Mouse (Mus musculus): ENCODE data around the gene Fmo5. TPM values are rescaled to one million over a fixed set of nuclear protein-coding genes. Genes with fewer than 3 reads are reported as not detected.

The Fmo5 gene
- polyA plus RNA-seq, 1 experiment from 2014 or later = 0.51 TPM

DNA sequence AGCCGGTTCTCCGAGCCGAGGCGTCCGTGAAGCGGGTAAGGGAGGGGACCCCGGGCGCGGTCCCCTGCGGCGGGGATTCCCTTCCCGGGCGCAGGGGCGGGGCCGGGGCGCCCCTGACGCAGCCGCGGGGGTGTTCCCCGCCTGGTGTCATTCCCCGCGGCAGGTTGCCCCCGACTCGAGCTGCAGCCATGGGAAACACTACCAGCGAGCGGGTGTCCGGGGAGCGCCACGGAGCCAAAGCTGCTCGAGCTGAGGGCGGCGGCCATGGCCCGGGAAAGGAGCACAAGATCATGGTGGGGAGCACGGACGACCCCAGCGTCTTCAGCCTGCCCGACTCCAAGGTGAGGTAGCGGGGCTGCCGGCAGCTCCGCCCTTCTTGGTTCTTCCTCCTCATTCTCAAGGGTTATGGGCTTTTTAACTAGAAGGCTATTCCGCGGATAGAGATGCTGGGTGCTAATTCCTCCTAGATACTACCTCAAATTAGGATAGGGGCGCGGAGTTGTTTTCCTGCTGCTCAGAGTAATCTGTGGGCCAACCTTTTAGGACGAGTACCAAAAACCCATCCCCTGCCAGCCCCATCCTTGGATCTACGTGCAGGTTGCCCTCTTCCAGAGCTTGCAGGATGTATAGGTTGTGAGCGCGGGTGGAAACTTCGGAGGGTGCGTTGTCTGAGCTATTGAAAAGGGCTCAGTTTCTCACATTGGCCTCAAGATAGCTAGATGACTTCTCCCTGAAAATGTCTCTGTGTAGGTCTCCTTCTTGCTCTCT lies 30.0 kb downstream of the Fmo5 start:
- H3K9ac ChIP-seq (ENCODE audit: low read length) = peak overlapping the region; percentile 72
- peak overlapping the region; percentile 67 for H3K4me2 ChIP-seq (ENCODE audit: low read length)
- H3K4me1 ChIP-seq (ENCODE audit: control insufficient read depth, insufficient read depth, low read length) = peaks cover 5% of the 10 kb centered on the region; the same call in 1 of the 2 replicates
- DNase-seq (ENCODE audit: low spot score) (no peak), ATAC-seq (peak; percentile 85)
- under 1% methylated on average over 42 of the region's 50 CpGs for WGBS
- no peaks in the 10 kb centered on the region for H3K27me3 ChIP-seq (replicated peaks; ENCODE audit: control insufficient read depth, insufficient read depth, low read length)
- peak overlapping the region; percentile 77 for H3K4me3 ChIP-seq (ENCODE audit: low read depth, low read length)
- 0 out of 2 replicates have a peak, but pooled peaks cover 7% of the 10 kb centered on the region for H3K36me3 ChIP-seq (ENCODE audit: control insufficient read depth, insufficient read depth, low read length)
- peak overlapping the region; percentile 58; the same call in 1 of the 2 replicates for H3K27ac ChIP-seq (ENCODE audit: low read depth, low read length)
- no peaks in the 10 kb centered on the region for H3K9me3 ChIP-seq (replicated peaks; ENCODE audit: control insufficient read depth, low read length)

DNA sequence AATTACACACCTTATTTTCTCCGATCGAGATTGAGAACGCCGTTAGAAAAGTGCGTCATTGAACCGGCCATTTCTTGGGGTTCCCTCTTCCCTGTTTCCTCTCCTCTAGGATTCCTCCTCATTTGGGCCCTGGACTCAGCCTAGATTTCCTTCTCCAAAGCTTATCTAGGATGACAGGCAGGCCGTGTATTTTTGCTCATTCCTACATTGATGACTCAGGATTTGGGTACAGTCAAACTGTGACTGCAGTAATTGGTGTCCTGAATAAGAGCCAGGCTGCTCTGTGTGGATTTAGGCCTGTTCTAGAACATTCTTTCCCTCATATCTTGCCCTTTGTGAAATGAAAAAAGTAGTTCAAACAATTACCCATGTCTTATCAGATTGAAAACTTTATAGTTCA lies 31.1 kb downstream of the Fmo5 start:
- no peak for DNase-seq (ENCODE audit: low spot score)
- Histone ChIP-seq H3K36me3 (ENCODE audit: control insufficient read depth, insufficient read depth, low read length) (peaks cover 12% of the 10 kb centered on the region; the same call in 1 of the 2 replicates), H3K4me1 (ENCODE audit: control insufficient read depth, insufficient read depth, low read length) (peaks cover 5% of the 10 kb centered on the region; the same call in 1 of the 2 replicates), H3K27ac (ENCODE audit: low read depth, low read length) (no peak overlapping the region), H3K4me3 (ENCODE audit: low read depth, low read length) (no peak overlapping the region), H3K4me2 (ENCODE audit: low read length) (no peak overlapping the region), H3K9me3 (replicated peaks; ENCODE audit: control insufficient read depth, low read length) (no peaks in the 10 kb centered on the region), H3K9ac (ENCODE audit: low read length) (no peak overlapping the region; the same call in 1 of the 2 replicates), H3K27me3 (replicated peaks; ENCODE audit: control insufficient read depth, insufficient read depth, low read length) (no peaks in the 10 kb centered on the region)
- WGBS = 94% methylated on average over 7 of the region's 7 CpGs
- no peak for ATAC-seq

DNA sequence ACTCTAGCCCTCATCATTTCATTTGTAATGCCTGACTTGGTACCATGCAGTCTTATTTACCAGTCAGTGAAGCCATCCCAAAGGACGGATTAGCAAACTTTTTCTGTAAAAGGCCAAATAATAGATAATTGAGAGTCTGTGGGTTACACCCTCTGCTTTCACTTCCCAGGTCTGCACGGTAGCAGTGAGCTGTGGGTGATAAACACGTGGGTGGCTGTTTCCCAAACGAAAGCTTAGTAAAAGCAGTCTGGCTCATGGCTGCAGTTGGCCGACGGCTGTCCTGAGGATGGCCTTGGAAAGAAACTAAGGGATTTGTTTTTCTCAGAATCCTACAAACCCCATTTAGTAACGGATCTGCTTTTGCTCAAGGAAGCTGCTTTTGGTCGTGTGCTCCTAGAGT lies 32.6 kb downstream of the Fmo5 start:
- 67% methylated on average over 8 of the region's 8 CpGs for WGBS
- Histone ChIP-seq H3K9ac (ENCODE audit: low read length) (no peak overlapping the region), H3K36me3 (ENCODE audit: control insufficient read depth, insufficient read depth, low read length) (peaks cover 19% of the 10 kb centered on the region), H3K4me2 (ENCODE audit: low read length) (no peak overlapping the region), H3K27ac (ENCODE audit: low read depth, low read length) (no peak overlapping the region), H3K4me3 (ENCODE audit: low read depth, low read length) (no peak overlapping the region), H3K4me1 (ENCODE audit: control insufficient read depth, insufficient read depth, low read length) (peaks cover 5% of the 10 kb centered on the region; the same call in 1 of the 2 replicates), H3K9me3 (replicated peaks; ENCODE audit: control insufficient read depth, low read length) (no peaks in the 10 kb centered on the region), H3K27me3 (replicated peaks; ENCODE audit: control insufficient read depth, insufficient read depth, low read length) (no peaks in the 10 kb centered on the region)
- DNase-seq (ENCODE audit: low spot score) = no peak
- no peak for ATAC-seq

DNA sequence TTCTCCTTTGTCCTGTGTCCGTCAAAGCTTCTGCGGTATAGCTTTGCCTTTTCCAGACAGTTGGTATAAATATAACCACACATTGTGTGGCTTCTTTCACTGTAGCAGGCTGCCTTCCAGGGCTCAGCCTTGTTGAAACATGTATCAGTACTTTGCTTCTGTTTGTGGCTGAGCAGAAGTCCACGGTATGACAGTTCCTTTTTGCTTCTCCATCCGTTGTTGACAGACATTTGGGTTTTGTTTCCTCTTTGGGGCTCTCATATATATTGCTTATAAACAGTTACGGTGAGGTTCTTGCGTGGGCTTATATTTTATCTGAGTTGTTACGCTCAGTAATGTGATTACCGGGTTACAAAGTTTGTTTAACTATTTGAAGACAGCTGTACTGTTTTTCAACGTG lies 36.9 kb downstream of the Fmo5 start:
- no peaks in the 10 kb centered on the region for H3K9me3 ChIP-seq (replicated peaks; ENCODE audit: control insufficient read depth, low read length)
- no peak overlapping the region for H3K9ac ChIP-seq (ENCODE audit: low read length)
- H3K4me3 ChIP-seq (ENCODE audit: low read depth, low read length) = no peak overlapping the region
- no peaks in the 10 kb centered on the region for H3K4me1 ChIP-seq (ENCODE audit: control insufficient read depth, insufficient read depth, low read length)
- H3K4me2 ChIP-seq (ENCODE audit: low read length) = no peak overlapping the region
- DNase-seq (ENCODE audit: low spot score) (no peak), ATAC-seq (no peak)
- H3K27me3 ChIP-seq (replicated peaks; ENCODE audit: control insufficient read depth, insufficient read depth, low read length) = no peaks in the 10 kb centered on the region
- H3K27ac ChIP-seq (ENCODE audit: low read depth, low read length) = no peak overlapping the region
- WGBS = 93% methylated on average over 9 of the region's 9 CpGs
- peaks cover 45% of the 10 kb centered on the region for H3K36me3 ChIP-seq (ENCODE audit: control insufficient read depth, insufficient read depth, low read length)

DNA sequence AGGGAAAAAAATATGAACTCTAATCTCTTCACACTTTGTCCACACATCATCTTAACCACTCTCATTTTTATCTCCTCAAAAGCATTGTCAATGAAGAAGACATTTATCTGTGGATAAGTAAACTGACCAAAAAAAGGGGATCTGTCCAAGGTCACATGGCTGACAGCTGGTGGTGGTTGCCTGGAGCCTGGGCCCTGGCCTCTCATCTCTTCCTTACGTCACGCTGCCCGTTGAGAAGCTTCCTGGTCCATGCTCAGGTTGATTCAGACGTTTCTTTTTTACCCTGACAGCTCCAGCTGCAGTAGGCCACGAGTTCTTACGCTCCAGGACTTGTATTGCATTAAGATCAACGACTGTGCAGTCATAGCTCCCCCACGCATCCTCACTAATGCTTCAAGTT lies 37.5 kb downstream of the Fmo5 start:
- H3K9me3 ChIP-seq (replicated peaks; ENCODE audit: control insufficient read depth, low read length) = no peaks in the 10 kb centered on the region
- H3K4me1 ChIP-seq (ENCODE audit: control insufficient read depth, insufficient read depth, low read length) = no peaks in the 10 kb centered on the region
- no peak overlapping the region for H3K4me3 ChIP-seq (ENCODE audit: low read depth, low read length)
- H3K9ac ChIP-seq (ENCODE audit: low read length) = no peak overlapping the region
- DNase-seq (ENCODE audit: low spot score) = no peak
- no peak for ATAC-seq
- 86% methylated on average over 8 of the region's 8 CpGs for WGBS
- H3K36me3 ChIP-seq (ENCODE audit: control insufficient read depth, insufficient read depth, low read length) = peaks cover 51% of the 10 kb centered on the region
- H3K27me3 ChIP-seq (replicated peaks; ENCODE audit: control insufficient read depth, insufficient read depth, low read length) = no peaks in the 10 kb centered on the region
- H3K27ac ChIP-seq (ENCODE audit: low read depth, low read length) = no peak overlapping the region
- H3K4me2 ChIP-seq (ENCODE audit: low read length) = no peak overlapping the region

DNA sequence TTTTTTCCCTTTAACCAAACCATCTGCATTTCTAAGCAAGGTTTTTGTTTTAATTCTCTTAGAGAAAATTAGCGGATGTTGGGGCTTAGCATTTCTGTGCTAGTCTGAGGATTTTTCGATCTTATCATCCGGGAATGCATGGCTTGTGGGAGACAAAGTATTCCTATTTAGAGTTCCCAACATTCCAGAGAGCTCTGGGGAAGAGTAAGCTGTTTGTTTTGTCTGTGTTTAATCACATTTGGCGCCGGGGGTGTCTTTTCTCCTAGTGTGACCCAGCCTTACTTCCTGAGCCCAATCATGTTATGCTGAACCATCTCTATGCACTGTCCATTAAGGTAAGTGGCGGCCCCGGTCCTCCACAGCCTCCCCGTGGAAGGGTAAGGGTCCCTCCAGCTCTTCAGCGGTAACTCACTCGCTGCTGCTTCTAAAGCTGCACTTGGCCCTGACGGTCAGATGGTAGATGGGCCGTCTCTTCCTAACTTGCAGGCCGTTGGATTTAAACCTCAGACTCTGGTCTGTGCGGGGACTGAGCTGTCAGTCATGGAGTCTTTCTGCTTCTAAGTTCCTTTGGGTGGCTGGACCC lies 38.6 kb downstream of the Fmo5 start:
- Histone ChIP-seq H3K36me3 (ENCODE audit: control insufficient read depth, insufficient read depth, low read length) (peaks cover 54% of the 10 kb centered on the region), H3K4me2 (ENCODE audit: low read length) (no peak overlapping the region), H3K27ac (ENCODE audit: low read depth, low read length) (no peak overlapping the region), H3K9me3 (replicated peaks; ENCODE audit: control insufficient read depth, low read length) (no peaks in the 10 kb centered on the region), H3K9ac (ENCODE audit: low read length) (no peak overlapping the region), H3K27me3 (replicated peaks; ENCODE audit: control insufficient read depth, insufficient read depth, low read length) (no peaks in the 10 kb centered on the region), H3K4me3 (ENCODE audit: low read depth, low read length) (no peak overlapping the region), H3K4me1 (ENCODE audit: control insufficient read depth, insufficient read depth, low read length) (no peaks in the 10 kb centered on the region)
- DNase-seq (ENCODE audit: low spot score) (no peak), ATAC-seq (no peak)
- 88% methylated on average over 14 of the region's 14 CpGs for WGBS

DNA sequence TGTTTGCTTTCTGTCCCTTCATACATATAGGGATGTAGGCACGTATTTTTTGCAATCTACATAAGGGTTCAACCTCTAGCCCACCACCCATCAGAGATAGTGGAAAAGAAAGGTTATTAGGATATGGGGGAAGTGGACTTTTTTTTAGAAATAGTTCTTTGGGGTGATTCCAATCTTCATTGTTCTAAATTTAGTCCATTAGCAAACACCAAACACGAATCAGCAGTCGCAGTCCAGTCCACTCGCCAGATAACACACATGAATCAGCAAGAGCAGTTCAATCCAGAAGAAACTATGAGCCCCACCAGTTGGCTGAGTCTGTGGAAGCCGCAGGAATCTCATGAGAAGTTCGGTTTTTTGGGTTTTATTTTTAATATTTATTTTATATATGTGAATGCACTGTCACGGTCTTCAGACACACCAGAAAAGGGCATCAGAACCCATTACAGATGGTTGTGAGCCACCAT lies 46.1 kb downstream of the Fmo5 start, which contains the start of gene Gm17651:
TSS of gene Gm17651 (minus strand) at position 51 of the 467 bp plus-strand sequence.
- no peak within 1 kb of the TSS for H3K4me2 ChIP-seq (ENCODE audit: low read length)
- 88% methylated on average over 7 of the region's 7 CpGs for WGBS
- no peak within 1 kb of the TSS for H3K4me3 ChIP-seq (ENCODE audit: low read depth, low read length)
- no peaks in the 10 kb centered on the region for H3K9me3 ChIP-seq (replicated peaks; ENCODE audit: control insufficient read depth, low read length)
- no peak for DNase-seq (ENCODE audit: low spot score)
- ATAC-seq = no peak
- peaks cover 13% of the 10 kb centered on the region; the same call in 1 of the 2 replicates for H3K36me3 ChIP-seq (ENCODE audit: control insufficient read depth, insufficient read depth, low read length)
- H3K27me3 ChIP-seq (replicated peaks; ENCODE audit: control insufficient read depth, insufficient read depth, low read length) = no peaks in the 10 kb centered on the region
- H3K9ac ChIP-seq (ENCODE audit: low read length) = no peak within 1 kb of the TSS
- H3K4me1 ChIP-seq (ENCODE audit: control insufficient read depth, insufficient read depth, low read length) = no peaks in the 10 kb centered on the region
- H3K27ac ChIP-seq (ENCODE audit: low read depth, low read length) = no peak within 1 kb of the TSS

DNA sequence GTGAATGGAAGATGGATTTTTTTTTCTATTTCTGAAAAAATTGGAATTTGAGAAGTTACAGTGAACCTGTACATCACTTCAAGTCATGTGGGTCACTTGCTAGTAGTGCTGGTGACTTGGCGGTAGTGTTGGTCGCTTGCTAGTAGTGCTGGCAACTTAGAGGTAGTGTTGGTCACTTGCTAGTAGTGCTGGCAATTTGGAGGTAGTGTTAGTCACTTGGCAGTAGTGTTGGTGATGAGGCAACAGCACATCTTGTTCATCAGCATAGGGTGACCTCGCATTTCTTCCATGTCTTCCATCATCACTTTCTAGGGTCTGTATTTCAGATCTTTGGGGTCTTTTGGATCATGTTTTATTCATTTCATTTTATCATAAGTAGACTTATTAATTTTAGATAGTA lies 47.5 kb downstream of the Fmo5 start:
- Histone ChIP-seq H3K4me1 (ENCODE audit: control insufficient read depth, insufficient read depth, low read length) (no peaks in the 10 kb centered on the region), H3K27me3 (replicated peaks; ENCODE audit: control insufficient read depth, insufficient read depth, low read length) (no peaks in the 10 kb centered on the region), H3K9me3 (replicated peaks; ENCODE audit: control insufficient read depth, low read length) (no peaks in the 10 kb centered on the region), H3K9ac (ENCODE audit: low read length) (no peak overlapping the region), H3K36me3 (ENCODE audit: control insufficient read depth, insufficient read depth, low read length) (0 out of 2 replicates have a peak, but pooled peaks cover 3% of the 10 kb centered on the region), H3K27ac (ENCODE audit: low read depth, low read length) (no peak overlapping the region), H3K4me2 (ENCODE audit: low read length) (no peak overlapping the region), H3K4me3 (ENCODE audit: low read depth, low read length) (no peak overlapping the region)
- WGBS = 90% methylated on average over 3 of the region's 3 CpGs
- no peak for ATAC-seq
- no peak for DNase-seq (ENCODE audit: low spot score)

DNA sequence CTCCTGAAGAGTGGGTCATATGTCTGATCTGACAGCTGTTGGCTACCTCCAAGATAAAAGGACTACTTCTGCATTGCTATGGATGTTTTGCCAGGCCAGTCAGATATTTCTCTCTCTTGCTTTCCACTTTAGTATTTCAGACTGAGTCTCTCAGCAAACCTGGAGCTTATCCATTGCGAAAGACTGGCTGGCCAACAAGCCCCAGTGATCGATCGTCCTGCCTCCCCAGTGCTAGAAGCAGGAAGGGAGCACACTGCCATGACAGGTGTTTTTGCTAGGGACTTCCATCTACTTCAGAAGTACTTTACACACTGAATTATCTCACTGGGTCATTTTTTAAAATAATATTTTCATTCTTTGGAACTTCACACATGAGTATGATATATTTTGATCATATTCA lies 49.8 kb downstream of the Fmo5 start:
- no peak for DNase-seq (ENCODE audit: low spot score)
- Histone ChIP-seq H3K9me3 (replicated peaks; ENCODE audit: control insufficient read depth, low read length) (no peaks in the 10 kb centered on the region), H3K4me1 (ENCODE audit: control insufficient read depth, insufficient read depth, low read length) (peaks cover 7% of the 10 kb centered on the region), H3K4me3 (ENCODE audit: low read depth, low read length) (no peak overlapping the region), H3K36me3 (ENCODE audit: control insufficient read depth, insufficient read depth, low read length) (no peaks in the 10 kb centered on the region), H3K27ac (ENCODE audit: low read depth, low read length) (no peak overlapping the region), H3K4me2 (ENCODE audit: low read length) (no peak overlapping the region), H3K27me3 (replicated peaks; ENCODE audit: control insufficient read depth, insufficient read depth, low read length) (0 out of 2 replicates have a peak, but pooled peaks cover 3% of the 10 kb centered on the region), H3K9ac (ENCODE audit: low read length) (no peak overlapping the region)
- ATAC-seq = no peak
- WGBS = 97% methylated on average over 3 of the region's 3 CpGs

All from forebrain, embryonic 14.5 days (tissue).